Mouse (Mus musculus): ENCODE results near the gene Fut11. TPM values are rescaled to one million over a fixed set of nuclear protein-coding genes. Genes with fewer than 3 reads are reported as not detected.

Gene Fut11
- polyA plus RNA-seq, 1 experiment from 2014 or later, result 19.9 TPM

- Histone ChIP-seq H3K9ac (ENCODE audit: low read depth, low read length) (no peak overlapping the region), H3K4me2 (replicated peaks; ENCODE audit: low read depth, low read length) (no peak overlapping the region), H3K9me3 (ENCODE audit: control insufficient read depth, low read length) (no peaks in the 10 kb centered on the region), H3K27me3 (ENCODE audit: control insufficient read depth, insufficient read depth, low read length) (no peaks in the 10 kb centered on the region), H3K36me3 (ENCODE audit: control insufficient read depth, insufficient read depth, low read length) (no peaks in the 10 kb centered on the region), H3K4me3 (ENCODE audit: low read length) (no peak overlapping the region), H3K27ac (ENCODE audit: low read depth, low read length) (no peak overlapping the region), H3K4me1 (ENCODE audit: control insufficient read depth, insufficient read depth, low read length) (no peaks in the 10 kb centered on the region; the same call in none of the 2 replicates)
- ATAC-seq (ENCODE audit: low FRiP score, low TSS enrichment), result no peak
These were observed 36.4 kb upstream of the Fut11 start for GRCm38 (mm10) chr14:20658326-20658725.

- no peak for ATAC-seq (ENCODE audit: low FRiP score, low TSS enrichment)
- Histone ChIP-seq H3K9me3 (ENCODE audit: control insufficient read depth, low read length) (no peaks in the 10 kb centered on the region), H3K4me1 (ENCODE audit: control insufficient read depth, insufficient read depth, low read length) (no peaks in the 10 kb centered on the region; the same call in none of the 2 replicates), H3K27ac (ENCODE audit: low read depth, low read length) (no peak overlapping the region), H3K4me2 (replicated peaks; ENCODE audit: low read depth, low read length) (no peak overlapping the region), H3K27me3 (ENCODE audit: control insufficient read depth, insufficient read depth, low read length) (0 out of 2 replicates have a peak, but pooled peaks cover under 1% of the 10 kb centered on the region), H3K4me3 (ENCODE audit: low read length) (no peak overlapping the region), H3K36me3 (ENCODE audit: control insufficient read depth, insufficient read depth, low read length) (no peaks in the 10 kb centered on the region), H3K9ac (ENCODE audit: low read depth, low read length) (no peak overlapping the region)
- WGBS, result 89% methylated on average over 6 of the region's 6 CpGs
These were observed 35.9 kb upstream of the Fut11 start for GRCm38 (mm10) chr14:20658902-20659301.

- Histone ChIP-seq H3K4me1 (ENCODE audit: control insufficient read depth, insufficient read depth, low read length) (no peaks in the 10 kb centered on the region; the same call in none of the 2 replicates), H3K27ac (ENCODE audit: low read depth, low read length) (no peak overlapping the region), H3K4me3 (ENCODE audit: low read length) (no peak overlapping the region), H3K36me3 (ENCODE audit: control insufficient read depth, insufficient read depth, low read length) (no peaks in the 10 kb centered on the region), H3K27me3 (ENCODE audit: control insufficient read depth, insufficient read depth, low read length) (0 out of 2 replicates have a peak, but pooled peaks cover 5% of the 10 kb centered on the region), H3K9ac (ENCODE audit: low read depth, low read length) (no peak overlapping the region), H3K9me3 (ENCODE audit: control insufficient read depth, low read length) (no peaks in the 10 kb centered on the region), H3K4me2 (replicated peaks; ENCODE audit: low read depth, low read length) (no peak overlapping the region)
- ATAC-seq (ENCODE audit: low FRiP score, low TSS enrichment), result no peak
- 98% methylated on average over 7 of the region's 7 CpGs for WGBS
These were observed 35.1 kb upstream of the Fut11 start for GRCm38 (mm10) chr14:20659687-20660086.

DNA sequence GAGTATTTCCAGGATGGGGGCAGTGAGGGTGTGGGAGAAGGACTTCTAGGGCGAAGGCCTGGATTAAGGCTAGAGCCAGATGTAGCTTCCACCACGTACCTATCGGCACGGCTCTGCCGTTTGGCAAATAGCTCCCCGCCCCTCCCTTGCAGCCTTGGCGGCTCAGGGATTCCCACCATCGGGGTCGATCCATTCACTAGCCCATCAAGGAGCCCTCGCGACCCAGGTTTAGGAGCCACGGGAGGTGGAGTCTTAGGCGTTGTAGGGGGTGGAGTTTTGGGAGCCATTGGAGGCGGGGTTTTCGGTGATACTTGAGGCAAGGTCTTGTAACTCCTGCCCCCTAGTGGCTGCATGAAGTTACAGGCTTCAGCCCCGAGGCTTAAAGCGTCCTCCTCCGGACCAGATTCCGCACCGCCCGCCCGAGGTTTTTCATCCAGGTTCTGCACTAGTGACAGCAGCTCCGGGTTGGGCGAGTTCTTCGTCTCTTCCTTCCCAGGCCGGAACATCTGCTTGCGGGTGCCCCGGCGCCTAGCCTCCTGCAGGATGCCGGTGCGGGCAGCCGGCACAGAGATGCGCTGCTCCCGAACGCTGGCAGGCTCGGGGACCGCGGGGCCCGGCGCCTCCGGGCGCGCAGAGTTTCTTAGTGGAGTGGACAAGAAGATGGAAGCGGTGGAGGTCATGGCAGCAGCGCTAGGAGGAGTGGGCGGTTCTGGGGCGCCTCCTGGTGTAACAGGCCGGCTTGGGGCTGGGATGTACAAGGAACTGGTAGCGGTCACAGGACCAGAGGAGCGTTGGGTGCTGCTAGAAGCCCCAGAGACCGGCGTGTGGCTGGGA is 33.7 kb upstream of the Fut11 start:
- Histone ChIP-seq H3K9me3 (ENCODE audit: control insufficient read depth, low read length) (no peaks in the 10 kb centered on the region), H3K4me1 (ENCODE audit: control insufficient read depth, insufficient read depth, low read length) (no peaks in the 10 kb centered on the region; the same call in none of the 2 replicates), H3K4me3 (ENCODE audit: low read length) (peak overlapping the region; percentile 68), H3K27me3 (ENCODE audit: control insufficient read depth, insufficient read depth, low read length) (0 out of 2 replicates have a peak, but pooled peaks cover 5% of the 10 kb centered on the region), H3K36me3 (ENCODE audit: control insufficient read depth, insufficient read depth, low read length) (no peaks in the 10 kb centered on the region), H3K4me2 (replicated peaks; ENCODE audit: low read depth, low read length) (peak overlapping the region; percentile 89), H3K9ac (ENCODE audit: low read depth, low read length) (peak overlapping the region; percentile 65), H3K27ac (ENCODE audit: low read depth, low read length) (peak overlapping the region; percentile 87)
- WGBS, result 1% methylated on average over 52 of the region's 52 CpGs
- ATAC-seq (ENCODE audit: low FRiP score, low TSS enrichment), result peak; percentile 86

DNA sequence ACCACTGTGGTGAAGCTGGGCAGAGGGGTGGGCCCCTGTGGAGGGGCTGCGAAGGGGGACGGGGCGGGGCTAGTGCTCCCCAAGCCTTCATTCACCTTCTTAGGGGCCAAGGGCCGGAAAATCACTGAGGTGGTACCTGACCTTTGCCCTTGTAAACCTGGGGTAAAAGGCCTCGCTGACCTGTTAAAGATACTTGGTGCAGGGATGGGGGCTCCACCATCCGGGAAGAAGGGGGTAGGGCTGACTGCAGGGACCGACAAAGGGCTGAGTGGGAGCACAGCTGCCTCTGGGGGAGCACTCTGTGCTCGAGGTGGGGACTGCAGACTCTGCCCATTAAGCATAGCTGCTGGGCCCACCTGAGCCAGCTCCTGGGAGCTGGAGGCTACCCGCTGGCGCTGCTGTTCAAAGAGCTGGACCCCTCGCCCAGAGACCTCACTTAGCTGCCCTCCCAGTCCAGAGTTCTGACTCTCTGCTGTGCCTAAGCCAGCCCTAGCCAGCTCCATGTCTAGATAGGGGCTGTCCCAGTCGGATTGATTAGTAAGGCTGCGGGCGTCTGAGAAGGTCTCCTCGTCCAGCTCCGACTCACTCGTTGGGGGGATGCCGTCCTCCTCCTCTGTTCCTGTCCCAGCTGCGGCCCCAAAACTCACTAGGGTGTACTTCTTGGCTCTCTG is 33.0 kb upstream of the Fut11 start:
- no peaks in the 10 kb centered on the region for H3K9me3 ChIP-seq (ENCODE audit: control insufficient read depth, low read length)
- peak; percentile 48 for ATAC-seq (ENCODE audit: low FRiP score, low TSS enrichment)

DNA sequence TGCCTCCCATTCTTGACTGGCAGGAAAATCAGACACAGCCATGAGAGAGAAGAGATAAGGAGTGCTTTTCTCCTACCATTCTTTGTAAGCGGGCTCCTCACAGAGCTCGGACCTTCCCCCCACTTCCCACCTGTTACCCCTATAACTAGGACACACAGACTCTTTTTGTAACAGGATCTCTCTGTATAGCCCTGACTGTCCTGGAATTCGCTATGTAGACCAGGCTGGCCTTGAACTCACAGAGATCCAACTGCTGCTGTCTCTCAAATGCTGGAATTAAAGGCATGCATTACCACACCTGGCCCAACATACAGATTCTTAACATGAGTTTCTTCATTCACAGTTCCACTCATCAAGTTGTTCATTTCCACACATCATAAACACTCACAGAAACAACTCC is 32.0 kb upstream of the Fut11 start:
- no peak overlapping the region for H3K27ac ChIP-seq (ENCODE audit: low read depth, low read length)
- H3K4me1 ChIP-seq (ENCODE audit: control insufficient read depth, insufficient read depth, low read length), result no peaks in the 10 kb centered on the region; the same call in 1 of the 2 replicates
- H3K9ac ChIP-seq (ENCODE audit: low read depth, low read length), result no peak overlapping the region
- no peak for ATAC-seq (ENCODE audit: low FRiP score, low TSS enrichment)
- no peaks in the 10 kb centered on the region for H3K36me3 ChIP-seq (ENCODE audit: control insufficient read depth, insufficient read depth, low read length)
- H3K4me2 ChIP-seq (replicated peaks; ENCODE audit: low read depth, low read length), result no peak overlapping the region; the same call in 1 of the 2 replicates
- H3K4me3 ChIP-seq (ENCODE audit: low read length), result no peak overlapping the region
- no peaks in the 10 kb centered on the region for H3K9me3 ChIP-seq (ENCODE audit: control insufficient read depth, low read length)
- 0 out of 2 replicates have a peak, but pooled peaks cover 5% of the 10 kb centered on the region for H3K27me3 ChIP-seq (ENCODE audit: control insufficient read depth, insufficient read depth, low read length)
- 85% methylated on average over 3 of the region's 3 CpGs for WGBS

More for the DNA sequence above, 33.0 kb upstream of the Fut11 start:
- Histone ChIP-seq H3K4me1 (ENCODE audit: control insufficient read depth, insufficient read depth, low read length) (no peaks in the 10 kb centered on the region; the same call in 1 of the 2 replicates), H3K9ac (ENCODE audit: low read depth, low read length) (peak overlapping the region; percentile 65), H3K27me3 (ENCODE audit: control insufficient read depth, insufficient read depth, low read length) (0 out of 2 replicates have a peak, but pooled peaks cover 5% of the 10 kb centered on the region), H3K4me2 (replicated peaks; ENCODE audit: low read depth, low read length) (peak overlapping the region; percentile 89), H3K4me3 (ENCODE audit: low read length) (peak overlapping the region; percentile 68), H3K27ac (ENCODE audit: low read depth, low read length) (peak overlapping the region; percentile 87), H3K36me3 (ENCODE audit: control insufficient read depth, insufficient read depth, low read length) (no peaks in the 10 kb centered on the region)
- 11% methylated on average over 18 of the region's 19 CpGs for WGBS

DNA sequence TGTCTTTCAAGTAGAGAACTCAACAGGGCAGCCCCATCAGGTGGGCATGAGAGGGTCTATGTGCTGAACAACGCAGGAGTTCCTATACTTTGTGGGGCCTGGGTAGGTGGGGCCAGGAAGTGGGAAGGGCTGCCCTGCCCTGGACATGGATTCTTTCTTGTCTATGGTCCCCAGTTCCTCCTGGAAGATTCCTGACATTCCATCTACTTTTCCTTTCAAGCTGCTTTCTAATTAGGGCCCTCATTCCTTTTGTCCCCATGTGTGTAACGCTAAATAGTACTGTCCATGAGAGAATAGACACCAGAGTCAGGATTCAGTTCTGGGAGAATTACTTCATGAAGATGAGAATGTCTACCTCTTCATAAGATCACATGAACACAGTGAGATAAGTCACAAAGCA is 31.2 kb upstream of the Fut11 start:
- H3K27ac ChIP-seq (ENCODE audit: low read depth, low read length), result no peak overlapping the region
- 72% methylated on average over 2 of the region's 2 CpGs for WGBS

DNA sequence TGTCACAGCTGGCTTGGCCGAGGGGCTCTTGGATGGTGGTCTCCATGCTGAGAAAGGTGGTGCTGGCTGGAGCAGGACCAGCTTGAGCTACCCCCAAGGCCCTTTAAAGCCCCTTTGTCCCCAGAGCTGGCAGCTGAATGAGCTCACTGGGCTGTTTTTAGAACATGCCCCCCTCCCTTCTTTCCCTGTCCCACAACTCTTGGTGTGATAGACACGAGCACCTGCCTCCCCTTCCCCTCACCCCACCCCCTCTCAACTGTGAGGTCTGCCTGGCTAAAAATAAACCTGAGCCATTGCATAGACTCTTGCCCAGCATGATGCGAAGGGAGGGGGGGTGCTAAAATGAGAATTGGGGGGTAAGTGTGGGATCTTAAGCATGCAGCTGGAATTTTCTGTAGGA is 30.3 kb upstream of the Fut11 start:
- Histone ChIP-seq H3K36me3 (ENCODE audit: control insufficient read depth, insufficient read depth, low read length) (no peaks in the 10 kb centered on the region), H3K4me2 (replicated peaks; ENCODE audit: low read depth, low read length) (no peak overlapping the region), H3K4me1 (ENCODE audit: control insufficient read depth, insufficient read depth, low read length) (no peaks in the 10 kb centered on the region; the same call in 1 of the 2 replicates), H3K9ac (ENCODE audit: low read depth, low read length) (no peak overlapping the region), H3K4me3 (ENCODE audit: low read length) (no peak overlapping the region), H3K9me3 (ENCODE audit: control insufficient read depth, low read length) (no peaks in the 10 kb centered on the region), H3K27me3 (ENCODE audit: control insufficient read depth, insufficient read depth, low read length) (0 out of 2 replicates have a peak, but pooled peaks cover 5% of the 10 kb centered on the region), H3K27ac (ENCODE audit: low read depth, low read length) (no peak overlapping the region)
- WGBS, result 72% methylated on average over 3 of the region's 3 CpGs
- no peak for ATAC-seq (ENCODE audit: low FRiP score, low TSS enrichment)

More for the DNA sequence above, 31.2 kb upstream of the Fut11 start:
- Histone ChIP-seq H3K4me1 (ENCODE audit: control insufficient read depth, insufficient read depth, low read length) (no peaks in the 10 kb centered on the region; the same call in 1 of the 2 replicates), H3K36me3 (ENCODE audit: control insufficient read depth, insufficient read depth, low read length) (no peaks in the 10 kb centered on the region), H3K4me3 (ENCODE audit: low read length) (no peak overlapping the region), H3K4me2 (replicated peaks; ENCODE audit: low read depth, low read length) (no peak overlapping the region), H3K27me3 (ENCODE audit: control insufficient read depth, insufficient read depth, low read length) (0 out of 2 replicates have a peak, but pooled peaks cover 5% of the 10 kb centered on the region), H3K9ac (ENCODE audit: low read depth, low read length) (no peak overlapping the region), H3K9me3 (ENCODE audit: control insufficient read depth, low read length) (no peaks in the 10 kb centered on the region)
- ATAC-seq (ENCODE audit: low FRiP score, low TSS enrichment), result no peak
